Mouse (Mus musculus) CD8-positive naive resting alpha-beta T cell, adult 2 months (primary cell): ENCODE results near the gene Rab25.
A peak's percentile ranks its signal among the peaks of the same experiment; 100 is the strongest.

Experiments
- DNase-seq, 2 experiments: peaks; one replicate each; pipeline ENCODE4 v3.0.0; 2022; ENCODE audit warnings: low read depth in 2 of 2, low spot score in 2 of 2

The Rab25 gene

GRCm38 (mm10) chr3:88567892-88568291 lies 19.8 kb upstream of the Rab25 start:
- no peak for DNase-seq

DNA sequence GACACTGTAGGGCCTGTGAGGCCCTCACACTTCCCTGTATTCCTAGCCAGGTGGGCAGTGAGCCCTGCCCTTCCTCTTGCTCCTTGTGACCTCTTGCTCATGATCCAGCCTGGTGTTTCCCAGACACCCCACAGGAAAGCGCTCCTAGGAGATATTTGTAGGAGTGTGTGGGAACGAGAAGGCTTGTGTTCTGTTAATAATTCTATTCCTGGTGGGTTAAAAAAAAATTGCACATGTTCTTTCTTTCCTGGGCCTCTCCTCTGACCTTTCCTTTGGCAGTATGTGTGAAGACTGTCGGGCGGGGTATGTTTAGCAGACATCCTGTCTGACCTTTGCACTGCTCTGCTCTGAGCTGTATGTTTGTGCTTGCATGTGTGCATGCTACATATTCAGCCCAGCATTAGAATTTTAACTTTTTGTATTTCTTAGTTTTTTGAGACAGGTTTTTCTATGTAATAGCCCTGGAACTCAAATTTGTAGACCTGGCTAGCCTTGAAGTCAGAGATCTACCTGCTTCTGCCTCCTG lies 18.5 kb upstream of the Rab25 start:
- DNase-seq, result no peak

- no peak for DNase-seq
These were observed 18.0 kb upstream of the Rab25 start for GRCm38 (mm10) chr3:88566116-88566515.

DNA sequence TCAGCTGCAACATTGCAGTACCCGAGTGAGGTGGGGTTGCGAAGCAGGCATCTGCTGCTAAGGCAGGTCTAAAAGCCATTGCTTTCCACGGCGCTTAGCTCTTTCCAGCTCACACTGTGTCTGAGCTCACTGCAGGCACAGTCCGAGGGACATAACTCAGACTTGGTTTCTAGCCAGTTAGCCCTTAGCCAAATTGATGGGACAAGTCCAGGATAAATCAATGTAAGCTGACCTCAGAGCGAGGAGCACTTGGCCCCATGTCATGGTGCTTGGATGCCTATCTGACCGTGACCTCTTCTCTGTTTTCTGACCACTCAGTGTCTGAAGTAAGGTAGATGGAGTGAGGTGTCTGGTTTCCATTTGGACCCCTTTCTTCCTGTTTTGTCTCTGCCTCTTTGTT lies 15.9 kb upstream of the Rab25 start:
- no peak for DNase-seq

GRCm38 (mm10) chr3:88563442-88563841 lies 15.3 kb upstream of the Rab25 start:
- DNase-seq, result no peak

GRCm38 (mm10) chr3:88561989-88562388 lies 13.9 kb upstream of the Rab25 start:
- DNase-seq, result no peak

DNA sequence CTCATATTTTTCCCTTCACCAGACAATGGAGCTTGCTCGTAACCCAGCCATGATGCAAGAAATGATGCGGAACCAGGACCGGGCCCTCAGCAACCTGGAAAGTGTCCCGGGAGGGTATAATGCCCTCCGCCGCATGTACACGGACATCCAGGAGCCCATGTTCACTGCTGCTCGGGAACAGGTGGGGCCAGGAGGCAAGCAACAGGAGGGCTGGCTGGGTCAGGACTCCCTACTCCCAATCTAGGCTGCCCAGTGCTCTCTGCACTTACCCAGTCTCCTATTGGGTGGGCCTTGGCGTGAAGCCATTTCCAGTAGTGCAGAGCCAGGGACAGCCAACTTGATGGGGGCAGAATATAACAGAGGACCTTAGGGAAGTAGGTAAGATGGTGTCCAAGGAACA lies 11.5 kb upstream of the Rab25 start:
- no peak for DNase-seq

DNA sequence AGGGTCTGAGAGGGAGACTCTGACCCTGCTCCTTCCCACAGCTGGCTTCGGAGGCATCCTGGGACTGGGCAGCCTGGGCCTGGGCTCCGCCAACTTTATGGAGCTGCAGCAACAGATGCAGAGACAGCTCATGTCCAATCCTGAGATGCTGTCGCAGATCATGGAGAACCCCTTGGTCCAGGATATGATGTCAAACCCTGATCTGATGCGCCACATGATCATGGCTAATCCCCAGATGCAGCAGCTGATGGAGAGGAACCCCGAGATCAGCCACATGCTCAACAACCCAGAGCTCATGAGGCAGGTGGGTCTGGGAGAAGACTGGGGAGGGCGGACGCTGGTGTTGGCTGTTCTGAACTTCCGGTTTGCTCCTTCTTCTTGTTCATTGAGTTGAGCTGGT lies 8.5 kb upstream of the Rab25 start:
- no peak for DNase-seq

DNA sequence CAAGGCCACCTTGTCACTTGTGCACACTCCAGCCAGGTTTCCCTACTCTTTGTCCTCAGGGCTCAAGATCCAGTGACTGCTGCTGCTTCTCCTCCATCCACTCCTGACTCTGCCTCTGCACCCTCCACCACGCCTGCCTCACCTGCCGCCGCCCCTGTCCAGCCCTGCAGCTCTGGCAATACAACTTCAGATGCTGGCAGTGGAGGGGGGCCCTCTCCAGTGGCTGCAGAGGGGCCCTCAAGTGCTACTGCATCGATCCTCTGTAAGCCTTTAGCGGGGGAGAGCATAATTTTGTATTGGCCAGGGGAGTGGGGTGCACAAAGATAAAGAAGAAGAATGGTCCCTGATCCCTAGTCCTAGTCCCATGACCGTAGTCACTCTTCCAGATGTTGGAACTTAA lies 7.6 kb upstream of the Rab25 start:
- DNase-seq, result no peak

GRCm38 (mm10) chr3:88555069-88555605 lies 7.0 kb upstream of the Rab25 start:
- no peak for DNase-seq

GRCm38 (mm10) chr3:88553880-88554586 lies 5.9 kb upstream of the Rab25 start:
- peak in 1 of 2 experiments; percentile 24 for DNase-seq

- peak; percentile 75 to 86 for DNase-seq
These were observed 5.4 kb upstream of the Rab25 start, which contains the start of gene Ubqln4 for GRCm38 (mm10) chr3:88553525-88553879. TSS of gene Ubqln4 (plus strand) at chr3:88553758.

GRCm38 (mm10) chr3:88552676-88553524 lies 4.8 kb upstream of the Rab25 start, which contains the start of gene Lamtor2:
TSS of gene Lamtor2 (minus strand) at chr3:88553074.
- DNase-seq, result peak; percentile 79 to 86

GRCm38 (mm10) chr3:88552082-88552645 lies 4.1 kb upstream of the Rab25 start:
- no peak for DNase-seq

GRCm38 (mm10) chr3:88551586-88551985 lies 3.5 kb upstream of the Rab25 start:
- no peak for DNase-seq

DNA sequence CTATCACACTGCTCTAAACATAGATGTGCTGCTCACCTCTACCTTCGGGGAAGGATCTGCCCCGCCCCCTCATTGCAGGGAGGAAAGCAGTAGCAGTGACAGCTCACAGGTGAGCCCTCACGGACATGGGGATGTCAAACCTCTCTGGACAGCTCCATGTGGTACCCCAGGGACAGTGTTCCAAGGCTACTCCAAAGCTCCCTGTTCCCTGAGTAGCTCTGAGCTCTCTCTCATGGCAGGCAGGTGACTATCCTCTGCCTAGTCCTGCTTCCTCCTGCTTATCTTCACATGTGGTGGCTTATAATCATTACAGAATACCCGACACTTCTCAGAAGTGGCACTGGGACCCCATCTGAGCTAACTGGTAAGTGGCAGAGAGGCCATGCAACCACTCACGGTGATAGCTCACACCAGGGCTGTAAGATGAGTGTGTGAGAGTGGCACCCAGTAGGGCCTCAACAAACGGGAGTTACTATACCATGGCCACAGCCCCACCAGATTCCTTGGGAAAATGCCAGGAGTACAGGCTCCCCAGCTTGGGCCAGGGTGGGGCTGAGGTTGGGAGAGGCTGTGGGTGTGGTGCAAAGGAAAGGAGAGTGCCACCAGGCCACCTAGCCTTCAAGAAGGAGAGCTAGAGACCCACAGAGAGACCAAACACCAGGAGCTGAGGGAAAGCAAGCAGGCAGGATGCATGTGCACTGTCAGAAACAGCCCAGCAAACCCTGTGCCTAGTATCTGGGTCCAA lies 1.3 kb downstream of the Rab25 start:
- no peak for DNase-seq

- DNase-seq, result no peak
These were observed 3.0 kb downstream of the Rab25 start for GRCm38 (mm10) chr3:88544955-88545591.

- DNase-seq, result no peak
These were observed 3.6 kb downstream of the Rab25 start for GRCm38 (mm10) chr3:88544514-88544913.

GRCm38 (mm10) chr3:88543651-88544410 lies 4.3 kb downstream of the Rab25 start:
- no peak for DNase-seq

- no peak for DNase-seq
These were observed 4.9 kb downstream of the Rab25 start for GRCm38 (mm10) chr3:88543174-88543573.
